Mouse (Mus musculus): ENCODE results near the gene Elovl7. TPM values are rescaled to one million over a fixed set of nuclear protein-coding genes. Genes with fewer than 3 reads are reported as not detected.
A peak's percentile ranks its signal among the peaks of the same experiment; 100 is the strongest.

The Elovl7 gene
- total RNA-seq, 4 experiments from 2014 or later, result 9.0 to 9.9 (median 9.5) TPM

GRCm38 (mm10) chr13:108300346-108300950 is 86.2 kb downstream of the Elovl7 start:
- no peak for DNase-seq (ENCODE audit: low spot score in 2 of 2)

DNA sequence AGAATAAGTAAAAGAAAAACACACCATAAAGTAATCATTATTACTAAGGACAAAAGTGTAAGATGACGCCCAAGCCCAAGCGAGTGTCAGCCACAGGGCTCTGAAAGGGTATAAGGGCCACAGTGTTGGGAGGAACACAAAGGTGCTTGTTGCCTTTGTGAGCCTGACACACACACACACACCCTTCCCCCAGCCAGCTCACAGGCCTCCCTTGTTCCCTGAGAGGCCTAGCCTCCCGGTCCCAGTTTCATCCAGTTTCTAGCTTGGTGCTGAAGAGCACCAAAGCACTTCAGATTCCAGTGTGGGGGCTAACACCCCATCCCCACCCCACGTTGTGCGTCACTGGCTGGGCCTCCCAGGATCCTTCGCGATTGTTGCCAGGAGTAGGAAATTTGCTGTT is 87.2 kb downstream of the Elovl7 start:
- DNase-seq (ENCODE audit: low spot score in 2 of 2), result peak in 1 of 2 experiments; percentile 68

- DNase-seq (ENCODE audit: low spot score in 2 of 2), result no peak
These were observed 88.9 kb downstream of the Elovl7 start for GRCm38 (mm10) chr13:108302957-108303675.

GRCm38 (mm10) chr13:108303841-108304240 is 89.6 kb downstream of the Elovl7 start:
- DNase-seq (ENCODE audit: low spot score in 2 of 2), result no peak

DNA sequence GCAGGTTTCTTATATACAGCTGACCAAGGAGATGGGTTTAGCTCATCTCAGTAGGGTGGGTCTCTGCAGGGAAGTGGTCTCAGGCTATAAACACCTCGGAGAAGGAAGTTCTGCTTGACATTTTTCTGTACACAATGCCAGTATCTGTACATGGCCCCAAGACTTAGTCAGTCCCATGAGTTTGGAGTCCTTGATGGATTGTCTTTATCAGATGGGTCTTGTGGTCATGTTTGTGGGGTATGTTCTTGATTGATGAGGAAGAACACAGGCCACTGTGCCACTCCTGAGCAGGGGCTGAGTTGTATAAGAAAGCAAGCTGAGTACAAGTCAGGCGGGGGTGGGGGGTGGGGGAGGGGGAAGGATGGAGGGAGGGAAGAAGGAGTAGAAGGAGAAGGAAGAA is 90.5 kb downstream of the Elovl7 start:
- no peak for DNase-seq (ENCODE audit: low spot score in 2 of 2)

DNA sequence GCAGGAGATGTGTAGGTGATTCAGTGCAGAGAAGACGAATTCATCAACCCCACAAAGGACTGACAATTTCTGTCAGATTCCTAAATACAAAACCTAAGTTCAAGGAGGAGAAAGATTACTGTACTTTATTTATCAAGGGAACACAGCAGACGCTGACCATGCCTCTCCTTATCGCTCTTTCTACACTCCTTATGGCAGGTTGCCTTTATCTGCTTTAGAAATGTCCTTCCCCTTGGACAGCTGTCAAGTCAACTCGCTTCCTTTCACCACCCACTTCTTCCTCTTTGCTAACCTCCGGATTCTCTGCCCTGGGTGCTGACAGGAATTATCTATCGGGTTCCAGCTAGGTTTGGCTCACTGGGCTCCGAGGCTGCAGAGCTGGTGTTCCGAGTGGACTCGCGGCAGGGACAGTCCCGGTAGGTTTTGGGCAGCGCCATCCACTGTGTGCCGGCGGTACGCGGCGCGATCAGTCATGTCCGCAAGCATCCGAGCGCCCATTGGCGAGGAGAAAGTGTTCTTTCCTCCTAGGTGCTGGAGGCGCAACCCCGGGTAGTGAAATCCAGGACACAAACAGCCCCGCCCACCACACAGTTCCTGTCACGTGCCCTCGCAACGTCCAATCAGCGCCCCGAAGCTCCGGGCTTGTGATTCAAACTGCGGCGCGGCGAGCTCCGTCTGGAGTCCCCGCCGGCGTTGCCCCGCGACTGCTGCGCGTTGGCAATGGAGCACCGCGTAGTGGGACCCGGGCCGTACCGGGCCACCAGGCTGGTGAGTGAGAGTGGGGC is 101.7 kb downstream of the Elovl7 start, which contains the start of gene Depdc1b:
Gene Depdc1b, plus strand, starts transcription at position 631 of the 785 bp plus-strand sequence.
- DNase-seq (ENCODE audit: low spot score in 2 of 2), result peak; percentile 84 to 92

DNA sequence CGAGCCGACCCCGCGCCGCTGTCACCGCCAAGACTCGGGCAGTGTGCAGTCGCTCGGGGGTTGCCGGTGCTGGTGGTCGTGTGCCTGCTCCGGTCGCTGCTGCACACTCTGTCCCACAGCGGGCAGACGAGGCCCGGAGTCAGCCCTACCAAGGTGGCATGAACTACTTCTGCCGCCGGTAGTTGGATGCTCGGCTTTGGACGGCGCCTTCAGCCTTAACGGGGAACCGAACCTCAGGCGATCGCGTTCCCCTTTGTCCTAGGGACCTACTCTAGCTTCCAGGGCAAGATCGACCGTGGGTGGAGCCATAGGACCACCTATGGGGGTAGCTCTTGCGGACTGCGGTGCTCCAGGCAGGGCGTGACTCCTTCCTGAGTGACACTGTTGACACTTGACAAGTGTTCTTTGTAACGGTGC is 102.3 kb downstream of the Elovl7 start:
- no peak for DNase-seq (ENCODE audit: low spot score in 2 of 2)

DNA sequence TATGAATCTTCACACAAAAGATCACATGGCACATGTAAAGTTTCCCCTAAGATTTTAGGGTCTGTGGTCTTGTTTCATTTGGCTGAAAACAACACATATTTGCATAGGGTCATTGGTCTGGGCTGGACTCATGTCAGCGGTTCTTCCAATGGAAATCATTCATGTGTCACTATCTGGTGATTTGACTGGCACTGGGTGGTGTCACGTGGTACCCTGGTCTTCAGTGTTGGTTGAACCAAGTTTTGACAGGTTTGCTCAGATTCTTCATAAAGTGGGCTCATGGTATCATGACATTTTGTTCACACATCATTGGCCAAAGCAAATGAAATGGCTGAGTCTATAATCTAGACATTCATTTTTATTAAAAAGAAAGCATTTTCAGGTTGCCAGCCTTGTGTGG is 103.2 kb downstream of the Elovl7 start:
- no peak for DNase-seq (ENCODE audit: low spot score in 2 of 2)

GRCm38 (mm10) chr13:108319028-108319427 is 104.8 kb downstream of the Elovl7 start:
- no peak for DNase-seq (ENCODE audit: low spot score in 2 of 2)

DNA sequence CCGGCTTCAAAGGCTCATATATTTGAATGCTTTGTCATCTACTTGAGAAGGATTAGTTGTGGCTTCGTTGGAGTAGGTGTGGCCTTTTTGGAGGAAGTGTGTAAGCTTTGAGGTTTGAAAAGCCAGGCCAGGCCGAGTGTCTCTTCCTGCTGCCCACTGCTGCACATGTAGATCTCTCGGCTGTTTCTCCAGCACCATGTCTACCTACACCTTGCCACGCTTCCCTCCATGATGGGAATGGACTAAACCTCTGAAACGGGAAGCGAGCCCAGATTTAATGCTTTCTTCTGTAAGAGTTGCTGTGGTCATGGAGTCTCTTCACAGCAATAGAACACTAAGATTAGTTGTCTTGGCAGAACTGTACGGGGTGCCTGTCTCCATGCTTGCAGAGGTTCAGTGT is 106.0 kb downstream of the Elovl7 start:
- DNase-seq (ENCODE audit: low spot score in 2 of 2), result no peak

DNA sequence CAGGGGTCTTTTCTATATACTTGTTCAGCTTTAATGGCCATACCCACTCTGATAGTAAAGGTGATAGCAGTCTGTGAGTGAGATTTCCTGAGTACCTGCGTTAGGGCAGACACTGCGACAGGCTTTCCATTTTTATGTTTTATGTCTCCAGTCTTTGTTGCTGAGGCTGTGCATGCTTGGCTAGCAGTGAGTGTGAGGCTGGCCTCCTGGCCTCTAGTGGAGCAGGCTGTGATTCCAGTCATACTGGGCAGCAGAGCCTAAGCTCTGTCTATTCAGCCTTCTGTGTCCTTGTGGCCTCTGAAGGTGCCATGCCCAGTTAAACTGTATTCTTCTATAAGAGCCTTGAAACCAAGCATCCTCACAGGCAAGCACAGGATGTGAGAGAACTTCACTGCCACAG is 108.3 kb downstream of the Elovl7 start:
- no peak for DNase-seq (ENCODE audit: low spot score in 2 of 2)

DNA sequence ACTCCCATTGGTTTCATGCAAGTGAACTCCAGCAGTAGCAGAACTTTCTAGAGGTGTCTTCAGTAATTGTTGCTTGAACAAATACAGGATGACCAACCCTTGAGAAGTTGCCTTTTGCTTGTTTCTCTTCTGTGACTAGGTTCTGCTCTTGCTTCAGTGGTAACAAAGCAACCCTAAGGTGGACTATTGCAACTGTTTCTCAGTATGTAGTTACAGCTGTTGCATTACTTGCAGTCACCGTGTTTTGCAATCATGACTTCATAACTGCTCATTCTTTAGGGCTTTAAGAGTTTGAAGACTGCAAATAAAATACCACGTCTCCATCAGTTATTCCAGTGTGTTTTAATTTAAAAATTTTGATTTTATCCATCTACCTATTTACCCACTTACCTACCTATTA is 109.1 kb downstream of the Elovl7 start:
- no peak for DNase-seq (ENCODE audit: low spot score in 2 of 2)

DNA sequence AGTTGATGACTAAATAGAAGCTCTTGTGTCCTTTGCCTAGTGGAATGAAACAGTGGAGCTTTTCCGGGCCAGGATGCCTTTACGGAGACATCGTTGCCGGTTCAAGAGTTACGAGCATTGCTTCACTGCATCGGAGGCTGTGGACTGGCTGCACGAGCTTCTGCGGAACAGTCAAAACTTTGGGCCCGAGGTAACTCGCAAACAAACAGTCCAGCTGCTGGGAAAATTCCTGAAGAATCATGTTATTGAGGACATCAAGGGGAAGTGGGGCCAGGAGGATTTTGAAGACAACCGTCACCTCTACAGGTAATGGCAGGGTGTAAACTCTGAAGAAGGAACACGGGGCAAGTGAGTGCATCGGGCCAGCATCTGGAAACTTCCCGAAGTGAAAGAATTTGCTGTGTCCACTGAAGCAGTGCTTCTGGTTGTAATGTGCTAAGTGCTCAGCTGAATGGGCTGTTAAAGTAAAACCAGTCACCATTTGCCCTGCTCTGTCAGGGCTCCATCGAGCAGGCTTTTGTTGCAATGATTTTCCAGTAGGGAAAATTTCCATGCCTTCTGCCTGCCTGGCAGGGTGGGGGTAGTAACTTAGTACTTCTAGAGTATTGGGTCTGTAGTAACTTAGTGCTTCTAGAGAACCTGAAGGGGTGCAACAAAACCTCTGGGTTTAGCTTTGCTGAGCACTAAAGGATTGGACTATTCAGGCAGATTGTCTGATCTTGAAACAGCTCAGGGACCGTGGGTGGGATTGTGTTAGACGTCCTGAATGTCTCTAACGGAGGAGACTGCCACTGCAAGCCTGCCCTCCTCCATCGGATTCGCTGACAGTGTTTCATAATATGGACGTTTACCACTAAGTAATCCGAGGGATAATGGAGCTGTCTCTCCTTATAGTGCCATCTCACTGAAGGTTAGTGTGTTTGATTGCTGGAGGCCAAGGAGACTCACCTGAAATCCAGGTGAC is 109.9 kb downstream of the Elovl7 start:
- no peak for DNase-seq (ENCODE audit: low spot score in 2 of 2)

DNA sequence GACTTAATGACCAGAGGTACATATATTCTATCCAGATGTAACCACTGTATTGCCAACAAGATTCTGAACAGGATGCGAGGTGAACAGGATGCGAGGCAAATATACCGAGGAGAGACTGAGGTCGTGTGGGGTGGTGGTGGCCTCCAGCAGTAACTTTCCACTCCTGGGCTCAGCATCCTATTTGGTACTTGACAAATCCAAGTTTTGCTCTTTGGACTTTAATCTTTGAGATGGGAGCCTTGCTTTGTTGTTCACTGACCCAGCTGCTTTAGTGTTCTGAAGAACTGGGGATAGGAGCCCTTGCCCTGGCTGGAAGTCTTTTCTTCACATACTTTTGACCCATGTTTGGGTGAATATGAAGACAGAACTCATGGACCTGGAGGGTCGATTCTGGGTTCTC is 111.7 kb downstream of the Elovl7 start:
- DNase-seq (ENCODE audit: low spot score in 2 of 2), result no peak

DNA sequence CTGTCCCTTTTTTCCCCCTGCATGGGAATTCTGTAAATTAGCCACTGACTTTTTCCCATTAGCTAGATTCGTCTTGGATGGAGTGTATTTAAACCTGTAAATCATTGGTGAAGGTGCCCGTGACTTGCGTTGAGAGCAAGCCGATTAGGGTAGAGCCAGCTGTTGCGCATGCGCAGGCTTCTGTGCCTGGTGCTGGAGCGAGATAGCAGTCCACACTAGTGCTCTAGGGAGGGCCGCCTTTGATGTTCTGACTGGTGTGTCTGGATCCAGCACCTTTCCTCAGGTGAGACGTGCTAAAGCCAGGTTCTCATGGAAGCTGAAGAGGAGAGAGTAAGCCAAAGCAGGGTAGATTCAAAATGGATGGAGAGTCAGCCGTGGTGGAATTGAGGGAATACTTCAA is 112.1 kb downstream of the Elovl7 start:
- no peak for DNase-seq (ENCODE audit: low spot score in 2 of 2)

- DNase-seq (ENCODE audit: low spot score in 2 of 2), result no peak
These were observed 112.8 kb downstream of the Elovl7 start for GRCm38 (mm10) chr13:108327047-108327446.

GRCm38 (mm10) chr13:108328406-108329180 is 114.4 kb downstream of the Elovl7 start:
- no peak for DNase-seq (ENCODE audit: low spot score in 2 of 2)

DNA sequence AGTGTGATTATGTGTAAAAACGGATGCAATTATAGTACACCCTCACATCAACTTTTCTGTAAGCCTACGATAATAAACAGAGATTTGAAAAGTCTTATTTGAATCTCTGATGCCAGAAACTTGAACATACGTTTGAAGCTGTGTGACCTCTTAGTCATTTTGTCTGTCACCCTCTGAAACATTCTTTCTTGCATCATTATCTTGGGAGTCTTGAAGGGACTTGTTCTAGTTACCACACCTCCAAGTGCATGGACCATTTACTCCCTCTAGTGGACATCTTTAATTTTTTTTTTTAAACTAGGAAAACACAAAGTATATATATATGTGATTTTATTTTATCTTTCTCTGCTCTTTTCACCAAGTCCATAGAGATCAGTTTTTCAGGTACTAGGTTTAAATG is 115.5 kb downstream of the Elovl7 start:
- DNase-seq (ENCODE audit: low spot score in 2 of 2), result no peak
